Mouse (Mus musculus): ENCODE data around the gene Rpp25. TPM values are rescaled to one million over a fixed set of nuclear protein-coding genes. Genes with fewer than 3 reads are reported as not detected.

Gene Rpp25
- total RNA-seq, 1 experiment = 48.7 TPM

- Histone ChIP-seq H3K27ac (ENCODE audit: insufficient read depth, low read depth, low read length, poor library complexity, severe bottlenecking) (no peak overlapping the region; the same call in 1 of the 2 replicates), H3K4me3 (ENCODE audit: insufficient read depth in 1 of 2, low read depth in 1 of 2, low read length in 2 of 2, poor library complexity in 1 of 2, severe bottlenecking in 1 of 2) (peak overlapping the region; percentile 42 to 87; a peak in 3 of 4 replicates), H3K4me1 (ENCODE audit: control insufficient read depth in 2 of 2, insufficient read depth in 2 of 2, low read length in 2 of 2, poor library complexity in 1 of 2) (peaks cover 11 to 23% of the 10 kb centered on the region in 2 experiments), H3K36me3 (ENCODE audit: control insufficient read depth, insufficient read depth, low read length, poor library complexity, severe bottlenecking) (no peaks in the 10 kb centered on the region; the same call in 1 of the 2 replicates), H3K9ac (ENCODE audit: insufficient read depth, low read depth, low read length, poor library complexity, severe bottlenecking) (peak overlapping the region; percentile 41), H3K9me3 (ENCODE audit: control insufficient read depth, insufficient read depth, low read depth, low read length) (no peaks in the 10 kb centered on the region)
- in situ Hi-C loops (cut with MboI; ENCODE audit: low sequenced_read_pairs in 2 of 2, unreplicated experiment in 2 of 2) = no loop called here
- no peak for TF ChIP-seq MAFK (IDR thresholded peaks at IDR 0.05; ENCODE audit: insufficient read depth, low read depth, low read length)
- TF ChIP-seq HCFC1 (IDR thresholded peaks at IDR 0.05; ENCODE audit: borderline replicate concordance, insufficient read depth, low read length) = no peak
- TF ChIP-seq ZNF384 (IDR thresholded peaks at IDR 0.05; ENCODE audit: low read depth, low read length) = no peak
- TF ChIP-seq CHD2 (IDR thresholded peaks at IDR 0.05; ENCODE audit: low read depth, low read length) = no peak
- no peak for TF ChIP-seq ZC3H11A (IDR thresholded peaks at IDR 0.05; ENCODE audit: borderline replicate concordance, low read depth, low read length)
- no peak for DNase-seq (ENCODE audit: low read depth, low spot score)
Observed at GRCm38 (mm10) chr9:57501452-57501851, 2.4 kb upstream of the Rpp25 start.

- TF ChIP-seq ZC3H11A (IDR thresholded peaks at IDR 0.05; ENCODE audit: borderline replicate concordance, low read depth, low read length) (no peak), MAFK (IDR thresholded peaks at IDR 0.05; ENCODE audit: insufficient read depth, low read depth, low read length) (no peak), HCFC1 (IDR thresholded peaks at IDR 0.05; ENCODE audit: borderline replicate concordance, insufficient read depth, low read length) (no peak), CHD2 (IDR thresholded peaks at IDR 0.05; ENCODE audit: low read depth, low read length) (no peak), ZNF384 (IDR thresholded peaks at IDR 0.05; ENCODE audit: low read depth, low read length) (no peak)
- in situ Hi-C loops (cut with MboI; ENCODE audit: low sequenced_read_pairs in 2 of 2, unreplicated experiment in 2 of 2) = no loop called here
- H3K36me3 ChIP-seq (ENCODE audit: control insufficient read depth, insufficient read depth, low read length, poor library complexity, severe bottlenecking) = no peaks in the 10 kb centered on the region; the same call in 1 of the 2 replicates
- peaks cover 12 to 23% of the 10 kb centered on the region in 2 experiments for H3K4me1 ChIP-seq (ENCODE audit: control insufficient read depth in 2 of 2, insufficient read depth in 2 of 2, low read length in 2 of 2, poor library complexity in 1 of 2)
- peak overlapping the region; percentile 41 for H3K9ac ChIP-seq (ENCODE audit: insufficient read depth, low read depth, low read length, poor library complexity, severe bottlenecking)
- no peak for DNase-seq (ENCODE audit: low read depth, low spot score)
- peak overlapping the region; percentile 42 to 87; a peak in 3 of 4 replicates for H3K4me3 ChIP-seq (ENCODE audit: insufficient read depth in 1 of 2, low read depth in 1 of 2, low read length in 2 of 2, poor library complexity in 1 of 2, severe bottlenecking in 1 of 2)
- no peak overlapping the region; the same call in 1 of the 2 replicates for H3K27ac ChIP-seq (ENCODE audit: insufficient read depth, low read depth, low read length, poor library complexity, severe bottlenecking)
- no peaks in the 10 kb centered on the region for H3K9me3 ChIP-seq (ENCODE audit: control insufficient read depth, insufficient read depth, low read depth, low read length)
Observed at GRCm38 (mm10) chr9:57501861-57502260, 2.0 kb upstream of the Rpp25 start.

GRCm38 (mm10) chr9:57502911-57503621 lies 760 bp upstream of the Rpp25 start:
- H3K9ac ChIP-seq (ENCODE audit: insufficient read depth, low read depth, low read length, poor library complexity, severe bottlenecking) = peak overlapping the region; percentile 75
- H3K4me1 ChIP-seq (ENCODE audit: control insufficient read depth in 2 of 2, insufficient read depth in 2 of 2, low read length in 2 of 2, poor library complexity in 1 of 2) = peaks cover 12 to 21% of the 10 kb centered on the region in 2 experiments
- in situ Hi-C loops (cut with MboI; ENCODE audit: low sequenced_read_pairs in 2 of 2, unreplicated experiment in 2 of 2) = no loop called here
- no peaks in the 10 kb centered on the region for H3K9me3 ChIP-seq (ENCODE audit: control insufficient read depth, insufficient read depth, low read depth, low read length)
- no peaks in the 10 kb centered on the region; the same call in 1 of the 2 replicates for H3K36me3 ChIP-seq (ENCODE audit: control insufficient read depth, insufficient read depth, low read length, poor library complexity, severe bottlenecking)
- H3K27ac ChIP-seq (ENCODE audit: insufficient read depth, low read depth, low read length, poor library complexity, severe bottlenecking) = peak overlapping the region; percentile 15; the same call in 1 of the 2 replicates
- DNase-seq (ENCODE audit: low read depth, low spot score) = no peak
- TF ChIP-seq ZC3H11A (IDR thresholded peaks at IDR 0.05; ENCODE audit: borderline replicate concordance, low read depth, low read length) = no peak
- TF ChIP-seq CHD2 (IDR thresholded peaks at IDR 0.05; ENCODE audit: low read depth, low read length) = no peak
- no peak for TF ChIP-seq MAFK (IDR thresholded peaks at IDR 0.05; ENCODE audit: insufficient read depth, low read depth, low read length)
- no peak for TF ChIP-seq HCFC1 (IDR thresholded peaks at IDR 0.05; ENCODE audit: borderline replicate concordance, insufficient read depth, low read length)
- TF ChIP-seq ZNF384 (IDR thresholded peaks at IDR 0.05; ENCODE audit: low read depth, low read length) = no peak
- peak overlapping the region; percentile 84 to 87 for H3K4me3 ChIP-seq (ENCODE audit: insufficient read depth in 1 of 2, low read depth in 1 of 2, low read length in 2 of 2, poor library complexity in 1 of 2, severe bottlenecking in 1 of 2)

- Histone ChIP-seq H3K9ac (ENCODE audit: insufficient read depth, low read depth, low read length, poor library complexity, severe bottlenecking) (peak overlapping the region; percentile 94), H3K36me3 (ENCODE audit: control insufficient read depth, insufficient read depth, low read length, poor library complexity, severe bottlenecking) (no peaks in the 10 kb centered on the region; the same call in 1 of the 2 replicates), H3K4me1 (ENCODE audit: control insufficient read depth in 2 of 2, insufficient read depth in 2 of 2, low read length in 2 of 2, poor library complexity in 1 of 2) (peaks cover 12 to 21% of the 10 kb centered on the region in 2 experiments), H3K9me3 (ENCODE audit: control insufficient read depth, insufficient read depth, low read depth, low read length) (no peaks in the 10 kb centered on the region), H3K27ac (ENCODE audit: insufficient read depth, low read depth, low read length, poor library complexity, severe bottlenecking) (peak overlapping the region; percentile 74), H3K4me3 (ENCODE audit: insufficient read depth in 1 of 2, low read depth in 1 of 2, low read length in 2 of 2, poor library complexity in 1 of 2, severe bottlenecking in 1 of 2) (peak overlapping the region; percentile 84 to 87)
- TF ChIP-seq HCFC1 (IDR thresholded peaks at IDR 0.05; ENCODE audit: borderline replicate concordance, insufficient read depth, low read length) (no peak), ZC3H11A (IDR thresholded peaks at IDR 0.05; ENCODE audit: borderline replicate concordance, low read depth, low read length) (no peak)
- DNase-seq (ENCODE audit: low read depth, low spot score) = no peak
- in situ Hi-C loops (cut with MboI; ENCODE audit: low sequenced_read_pairs in 2 of 2, unreplicated experiment in 2 of 2) = no loop called here
Observed at GRCm38 (mm10) chr9:57504381-57504700, 515 bp downstream of the Rpp25 start.
